Mouse (Mus musculus): ENCODE results near the gene Hoxa7.

Gene Hoxa7

GRCm38 (mm10) chr6:52239625-52240388, 18.2 kb upstream of the Hoxa7 start:
- peak; percentile 10 for DNase-seq (ENCODE audit: low spot score)

DNA sequence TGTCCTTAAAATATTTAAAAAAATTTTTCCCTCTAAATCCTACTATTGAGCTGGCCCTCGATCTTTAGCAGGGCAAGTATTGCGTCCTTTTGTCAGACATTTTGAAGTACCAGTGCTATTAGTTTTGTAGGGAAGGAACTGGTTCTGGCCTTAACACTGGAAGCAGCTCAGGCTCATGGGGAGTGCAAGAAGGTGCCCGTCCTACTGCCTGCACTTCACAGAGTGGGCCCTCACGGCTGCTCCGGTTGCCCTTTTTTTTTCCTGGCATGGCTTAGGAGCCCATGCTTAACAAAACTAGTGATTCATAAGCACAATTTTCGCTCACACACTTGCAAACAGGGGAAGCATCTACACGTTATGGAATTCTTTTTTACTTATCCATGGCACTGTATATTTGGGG, 17.3 kb upstream of the Hoxa7 start:
- peak; percentile 8 for DNase-seq (ENCODE audit: low spot score)

DNA sequence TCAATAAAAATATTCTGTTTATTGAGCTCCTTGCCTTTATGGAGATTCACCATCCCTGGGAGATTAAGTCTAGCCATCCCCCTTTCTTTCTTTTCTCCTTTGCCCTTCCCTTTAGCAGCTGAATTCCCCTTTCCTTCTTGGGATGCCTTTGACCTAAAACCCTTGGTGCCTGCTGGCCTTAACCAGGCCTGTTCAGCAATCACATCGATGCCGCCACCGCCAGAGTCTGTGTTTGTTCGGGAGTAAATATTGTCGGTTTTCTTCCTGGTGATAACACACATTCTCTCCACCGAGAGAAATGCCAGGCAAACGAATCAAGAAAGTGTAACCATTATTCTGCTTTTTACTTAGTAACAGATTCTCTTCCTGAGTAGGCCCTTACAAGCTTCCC, 16.5 kb upstream of the Hoxa7 start:
- DNase-seq (ENCODE audit: low spot score) = peak; percentile 5

DNA sequence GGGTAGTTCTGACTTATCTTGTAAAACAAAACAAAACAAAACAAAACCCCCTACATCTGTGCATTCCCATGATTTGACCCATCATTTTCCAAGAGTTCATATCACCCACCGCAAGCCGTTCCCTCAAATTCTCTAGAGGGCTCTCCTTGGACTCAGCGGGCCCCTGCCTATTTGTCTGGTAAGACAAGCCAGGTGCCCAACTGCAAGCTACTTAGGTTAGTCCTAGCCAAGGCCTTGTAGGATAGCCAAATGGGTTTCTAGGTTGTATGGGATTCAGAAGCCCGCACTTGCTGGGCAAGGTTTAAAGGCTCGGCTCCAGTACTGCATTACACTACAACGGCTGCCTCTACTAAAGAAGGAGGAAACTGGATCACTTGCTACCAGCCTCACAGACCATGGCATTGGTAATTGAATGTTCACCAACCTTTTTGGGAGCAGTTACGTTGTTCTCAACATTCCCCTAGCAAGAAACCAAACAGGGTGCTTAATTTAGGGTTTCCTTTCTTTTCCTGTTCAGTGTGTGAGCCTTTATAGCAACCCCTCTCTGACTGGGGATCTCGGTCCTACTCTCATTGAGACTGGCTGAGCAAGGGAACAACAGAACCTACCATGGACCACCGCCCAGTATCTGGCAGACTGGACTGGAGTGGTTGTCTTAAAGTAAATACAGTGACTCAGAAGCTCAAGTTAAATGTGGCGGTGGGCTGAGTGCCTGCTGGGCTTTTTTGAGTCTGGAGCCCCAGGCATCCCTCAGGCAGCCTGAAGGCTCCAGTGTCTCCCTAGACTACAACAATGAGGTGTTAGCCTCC, 15.9 kb upstream of the Hoxa7 start:
- DNase-seq (ENCODE audit: low spot score) = peak; percentile 7

GRCm38 (mm10) chr6:52236806-52237205, 15.2 kb upstream of the Hoxa7 start:
- DNase-seq (ENCODE audit: low spot score) = no peak

DNA sequence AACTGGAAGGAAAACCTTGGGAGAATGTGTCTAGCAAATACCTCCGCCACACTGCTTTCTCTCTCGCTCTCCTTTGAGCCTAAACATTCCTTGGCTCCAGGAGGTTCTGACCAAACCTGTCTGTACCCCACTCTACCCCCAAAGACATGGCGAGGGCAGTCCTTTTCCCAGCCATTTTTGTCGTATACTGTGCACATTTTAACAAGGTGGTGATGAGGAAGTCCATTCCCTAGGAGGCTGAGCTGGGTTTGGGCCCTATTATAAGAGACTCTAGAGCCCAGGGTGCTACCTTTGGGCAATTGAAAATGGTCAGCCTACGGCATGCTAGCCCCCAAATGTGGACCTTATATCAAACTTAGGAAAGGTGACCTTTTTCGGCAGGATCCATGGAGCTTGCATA, 14.2 kb upstream of the Hoxa7 start:
- no peak for DNase-seq (ENCODE audit: low spot score)

- no peak for DNase-seq (ENCODE audit: low spot score)
Measured at GRCm38 (mm10) chr6:52235267-52235666, 13.6 kb upstream of the Hoxa7 start.

DNA sequence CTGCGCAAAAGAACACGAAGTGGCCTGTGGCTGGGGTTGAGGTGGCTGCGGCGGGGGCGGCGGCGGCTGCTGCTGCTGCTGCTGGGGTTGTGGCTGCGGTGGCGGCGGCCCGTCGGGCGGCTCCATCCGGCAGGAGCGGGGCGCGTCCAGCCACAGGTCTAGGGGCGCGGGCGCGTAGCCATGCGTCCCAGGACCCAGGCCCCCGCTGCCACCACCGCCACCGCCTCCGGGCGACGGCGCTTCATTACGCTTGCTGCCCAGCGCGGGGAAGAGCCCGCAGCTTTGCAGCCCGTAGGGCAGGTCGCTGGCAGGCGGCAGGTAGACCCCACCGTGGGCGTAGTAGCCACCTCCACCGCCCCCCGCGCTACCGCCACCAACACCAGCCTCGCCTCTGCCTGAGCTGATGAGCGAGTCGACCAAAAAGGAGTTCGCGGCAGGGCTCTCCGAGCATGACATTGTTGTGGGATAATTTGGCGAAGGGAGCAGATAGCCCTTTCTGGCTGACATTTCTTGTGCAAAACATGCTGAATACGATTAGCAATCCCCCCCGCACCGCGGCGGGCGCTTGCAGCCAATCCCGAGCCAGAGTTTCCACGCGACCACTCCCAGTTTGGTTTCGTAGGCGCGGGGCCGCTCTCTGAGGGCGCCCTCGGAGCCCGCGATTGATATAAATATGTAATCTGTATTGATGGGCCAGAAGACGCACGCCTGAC, 12.9 kb upstream of the Hoxa7 start:
- peak; percentile 31 for DNase-seq (ENCODE audit: low spot score)

GRCm38 (mm10) chr6:52233546-52234427, 12.1 kb upstream of the Hoxa7 start:
- DNase-seq (ENCODE audit: low spot score) = peak; percentile 62

DNA sequence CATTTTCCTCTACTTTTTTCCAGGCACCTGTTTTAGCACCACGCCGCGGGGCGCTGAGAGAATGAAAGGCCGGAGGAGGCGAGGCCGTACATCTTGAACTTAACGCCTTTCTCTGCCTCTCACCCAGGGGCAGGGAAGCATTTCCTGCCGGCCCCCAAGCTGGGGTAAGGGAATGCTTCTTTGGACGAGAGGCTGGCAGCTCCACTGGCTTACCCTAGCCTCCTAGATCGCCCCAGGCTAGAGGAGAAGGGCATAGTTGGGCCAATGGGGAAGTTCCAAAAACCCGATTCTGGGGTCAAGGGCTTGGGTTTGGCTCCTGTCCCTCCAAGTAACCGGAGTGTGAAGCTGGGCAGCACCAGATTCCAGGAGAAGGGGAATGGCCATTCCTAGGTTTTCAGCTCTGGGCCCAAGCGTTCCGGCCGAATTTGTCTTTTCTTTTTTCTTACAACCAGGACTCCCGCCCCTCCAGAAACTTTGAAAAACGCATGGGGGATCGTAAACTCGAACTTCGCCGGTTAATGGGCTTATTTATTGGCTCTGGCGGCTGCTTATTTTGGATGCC, 11.4 kb upstream of the Hoxa7 start:
- peak; percentile 9 for DNase-seq (ENCODE audit: low spot score)

DNA sequence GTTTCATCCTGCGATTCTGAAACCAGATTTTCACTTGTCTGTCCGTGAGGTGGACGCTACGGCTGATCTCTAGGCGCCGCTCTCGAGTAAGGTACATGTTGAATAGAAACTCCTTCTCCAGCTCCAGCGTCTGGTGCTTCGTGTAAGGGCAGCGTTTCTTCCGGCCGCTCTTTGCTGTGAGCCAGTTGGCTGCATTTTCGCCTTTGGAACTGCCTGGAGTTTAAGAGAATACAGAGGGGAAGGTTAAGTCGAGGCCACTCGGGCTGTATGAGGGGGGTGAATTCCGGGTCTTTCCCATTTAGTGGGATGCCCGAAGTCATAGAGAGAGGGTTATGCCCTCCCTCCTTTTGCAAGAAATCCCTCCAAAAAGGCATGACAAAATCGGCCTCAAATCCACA, 10.9 kb upstream of the Hoxa7 start:
- peak; percentile 13 for DNase-seq (ENCODE audit: low spot score)

DNA sequence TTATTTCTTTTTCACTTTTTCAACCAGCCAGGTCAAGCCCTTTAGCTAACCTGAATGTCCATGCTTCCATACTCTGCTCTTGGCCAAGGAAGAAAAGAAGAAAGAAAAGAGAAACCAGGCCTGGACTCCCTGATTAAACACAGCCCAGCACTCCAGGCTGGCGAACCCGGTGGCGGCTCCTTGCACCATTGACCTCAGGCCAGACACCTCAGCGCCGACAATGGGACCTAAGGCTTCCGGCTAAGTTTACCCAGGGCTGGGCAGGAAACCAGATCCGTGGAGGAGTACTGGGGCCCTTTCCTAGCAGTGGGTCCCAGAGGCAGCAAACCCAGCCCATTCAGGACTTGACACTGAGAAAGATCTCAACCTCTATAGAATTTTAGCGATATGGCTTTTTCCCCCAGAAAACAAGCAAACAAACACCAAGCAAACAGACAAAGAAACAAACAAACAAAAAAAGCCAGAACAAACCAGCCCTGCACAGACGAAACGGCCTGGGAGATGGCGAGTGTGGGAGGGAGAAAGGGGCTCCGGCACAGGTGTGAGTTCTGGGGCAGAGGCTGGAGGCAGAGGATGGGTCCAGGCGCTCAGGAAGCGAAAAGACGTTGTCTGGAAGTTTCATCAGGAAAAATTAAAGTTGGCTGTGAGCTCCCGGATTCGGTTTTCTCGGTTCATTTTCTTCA, 10.4 kb upstream of the Hoxa7 start:
- DNase-seq (ENCODE audit: low spot score) = no peak

GRCm38 (mm10) chr6:52230516-52231165, 9.0 kb upstream of the Hoxa7 start, which contains the start of gene Hoxa9:
Gene Hoxa9 (minus strand): TSS chr6:52231089.
- no peak for DNase-seq (ENCODE audit: low spot score)

GRCm38 (mm10) chr6:52229558-52230416, 8.1 kb upstream of the Hoxa7 start:
- no peak for DNase-seq (ENCODE audit: low spot score)

DNA sequence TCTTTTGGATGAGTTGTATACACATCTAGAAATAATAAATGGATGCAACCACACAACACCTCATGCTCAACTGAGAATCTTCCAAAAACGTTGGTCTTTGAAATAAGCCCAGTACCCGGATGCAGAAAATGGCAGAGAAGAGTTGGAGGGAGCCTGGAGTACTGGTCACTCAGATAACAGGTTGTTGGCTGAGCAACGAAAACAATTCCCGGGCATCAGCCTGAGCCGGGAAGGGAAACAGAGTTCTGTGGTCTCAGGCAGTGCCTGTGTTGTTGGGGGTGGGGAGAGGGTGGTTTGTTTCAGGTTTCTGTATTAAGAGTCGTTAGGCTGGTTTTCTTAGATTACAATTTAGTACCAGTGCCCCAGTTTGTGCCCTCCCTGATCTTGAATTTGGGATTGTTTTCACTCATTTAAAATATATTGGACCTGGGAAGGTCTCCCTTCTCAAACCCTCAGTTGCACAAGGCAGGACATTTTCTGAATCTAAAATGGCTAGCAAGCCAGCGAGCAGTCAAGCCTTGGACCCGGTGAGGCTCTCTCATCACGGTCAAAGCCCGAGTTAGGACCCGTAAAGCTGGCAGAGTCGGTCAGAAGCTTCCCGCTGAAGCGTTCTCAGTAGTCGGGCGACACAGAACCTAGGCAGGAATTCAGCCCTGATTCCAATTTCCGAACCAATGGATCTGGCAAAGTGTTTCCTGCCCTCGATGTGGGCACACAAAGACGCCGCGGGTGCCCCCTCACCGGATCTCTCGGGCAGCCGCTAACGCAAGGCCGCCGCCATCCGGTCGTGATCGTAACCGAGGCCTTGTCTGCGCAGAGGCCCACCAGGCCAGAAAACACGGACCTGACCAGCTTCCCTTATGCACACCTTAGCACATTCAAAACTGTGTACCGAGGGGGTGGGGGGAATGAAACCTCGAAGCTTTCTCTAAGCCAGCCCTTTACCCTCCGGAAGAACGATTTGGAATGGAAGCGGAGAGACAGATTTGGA, 7.1 kb upstream of the Hoxa7 start:
- no peak for DNase-seq (ENCODE audit: low spot score)

- DNase-seq (ENCODE audit: low spot score) = no peak
Measured at GRCm38 (mm10) chr6:52227470-52228222, 6.0 kb upstream of the Hoxa7 start.

DNA sequence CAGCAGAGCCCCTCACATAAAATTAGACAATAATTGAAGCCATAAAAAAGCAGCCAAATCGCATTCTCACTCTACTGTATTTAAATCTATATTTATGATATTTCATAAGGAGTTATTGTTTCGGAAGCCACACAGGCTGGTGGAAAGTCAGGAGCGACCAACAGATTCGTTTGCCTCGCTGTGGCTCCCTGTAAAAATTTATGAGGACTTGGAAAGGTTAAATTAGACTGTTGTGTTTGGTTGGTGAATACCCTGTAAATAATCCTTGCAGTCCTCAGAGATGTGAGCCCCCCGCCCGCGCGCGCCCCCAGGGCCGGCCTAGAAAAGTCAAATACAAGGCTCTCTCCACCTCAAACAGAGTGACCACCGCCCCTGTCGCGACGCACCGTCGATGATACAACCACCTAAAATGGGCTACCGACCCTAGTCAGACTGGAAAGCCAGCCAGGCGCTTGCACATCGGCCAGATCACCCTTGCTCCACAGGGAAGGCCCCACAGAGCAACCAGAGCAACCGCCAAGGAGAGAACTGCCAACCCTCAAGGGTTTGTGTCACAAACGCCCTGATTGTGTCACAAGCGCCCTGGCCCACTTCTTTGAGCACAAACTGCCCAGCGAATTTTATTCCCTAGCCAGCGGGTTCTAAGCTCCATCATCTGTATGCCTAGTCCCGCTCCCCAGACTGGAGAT, 5.1 kb upstream of the Hoxa7 start:
- DNase-seq (ENCODE audit: low spot score) = no peak
